In genomic region chr5:137756106-137756505, GRCm38 (mm10) we compare ENCODE assay signal across 20 mouse cellular contexts. TPM values are rescaled to one million over a fixed set of nuclear protein-coding genes. Genes with fewer than 3 reads are reported as not detected.
DNase-seq lines count a peak whose midpoint lies in the region; ATAC-seq and TF ChIP-seq lines count a peak whose summit lies in the region.
"Had no signal": no experiment of that assay in that cellular context is flagged by ENCODE, and none has a peak within 500 bp of the region (broad histone marks: within the 10 kb centered on the region; RNA-seq: fewer than 3 reads in every experiment).

No protein-coding gene starts in this region.

- peaks cover 61% of the 10 kb centered on the region for H3K36me3 ChIP-seq in forebrain, embryonic 13.5 days (ENCODE audit: poor library complexity, severe bottlenecking)
- peaks cover 21% of the 10 kb centered on the region for H3K36me3 ChIP-seq in forebrain, postnatal 0 days (ENCODE audit: insufficient read depth)
- peaks cover 81% of the 10 kb centered on the region for H3K36me3 ChIP-seq in heart, embryonic 13.5 days
- H3K36me3 ChIP-seq in midbrain, postnatal 0 days (ENCODE audit: insufficient read depth, low read length) = peaks cover 10% of the 10 kb centered on the region
- peaks cover 10% of the 10 kb centered on the region for H3K36me3 ChIP-seq in midbrain, embryonic 11.5 days (ENCODE audit: control insufficient read depth, insufficient read depth, low read length)

- H3K4me3 ChIP-seq in forebrain, embryonic 13.5 days = no peak overlapping the region
- no peak overlapping the region for H3K4me3 ChIP-seq in forebrain, postnatal 0 days (ENCODE audit: low read depth, low read length)
- no peak overlapping the region for H3K4me3 ChIP-seq in heart, embryonic 13.5 days
- no peak overlapping the region for H3K4me3 ChIP-seq in layer of hippocampus, adult 2 months
- no peak overlapping the region for H3K4me3 ChIP-seq in midbrain, postnatal 0 days (ENCODE audit: low read depth, low read length)
- H3K4me3 ChIP-seq in midbrain, embryonic 11.5 days (ENCODE audit: low read depth, low read length) = no peak overlapping the region
- H3K4me3 ChIP-seq: embryonic facial prominence, embryonic 10.5 days; hindbrain, embryonic 12.5 days; liver, embryonic 15.5 days; midbrain, embryonic 12.5 days had no signal

- no peak for TF ChIP-seq CTCF in forebrain, postnatal 0 days (IDR thresholded peaks at IDR 0.05; ENCODE audit: low read depth)
- no peak for TF ChIP-seq CTCF in layer of hippocampus, adult 2 months (conservative IDR thresholded peaks at IDR 0.05)
- no peak for TF ChIP-seq CTCF in midbrain, postnatal 0 days (IDR thresholded peaks at IDR 0.05)

- peak overlapping the region; percentile 62 for H3K27ac ChIP-seq in forebrain, embryonic 13.5 days
- H3K27ac ChIP-seq in forebrain, postnatal 0 days (ENCODE audit: low read depth, low read length) = no peak overlapping the region
- H3K27ac ChIP-seq in heart, embryonic 13.5 days (replicated peaks) = peak overlapping the region; percentile 64; the same call in 1 of the 2 replicates
- peak overlapping the region; percentile 51; the same call in 1 of the 2 replicates for H3K27ac ChIP-seq in layer of hippocampus, adult 2 months
- no peak overlapping the region for H3K27ac ChIP-seq in midbrain, postnatal 0 days (ENCODE audit: low read depth, low read length)
- no peak overlapping the region for H3K27ac ChIP-seq in midbrain, embryonic 11.5 days (ENCODE audit: low read depth, low read length)
- H3K27ac ChIP-seq: embryonic facial prominence, embryonic 10.5 days; hindbrain, embryonic 12.5 days; midbrain, embryonic 12.5 days had no signal

- no peak overlapping the region for H3K4me2 ChIP-seq in forebrain, embryonic 13.5 days
- H3K4me2 ChIP-seq in forebrain, postnatal 0 days (ENCODE audit: low read depth) = no peak overlapping the region
- no peak overlapping the region for H3K4me2 ChIP-seq in heart, embryonic 13.5 days
- no peak overlapping the region for H3K4me2 ChIP-seq in midbrain, postnatal 0 days (ENCODE audit: low read depth, low read length, poor library complexity, severe bottlenecking)
- H3K4me2 ChIP-seq in midbrain, embryonic 11.5 days = no peak overlapping the region
- H3K4me2 ChIP-seq: hindbrain, embryonic 12.5 days; liver, embryonic 15.5 days; midbrain, embryonic 12.5 days had no signal

- 63% methylated on average over 3 of the region's 3 CpGs for WGBS in forebrain, embryonic 13.5 days
- 31% methylated on average over 3 of the region's 3 CpGs for WGBS in forebrain, postnatal 0 days
- 53% methylated on average over 3 of the region's 3 CpGs for WGBS in heart, embryonic 13.5 days
- 74% methylated on average over 3 of the region's 3 CpGs for WGBS in midbrain, postnatal 0 days
- WGBS in midbrain, embryonic 11.5 days = 75% methylated on average over 3 of the region's 3 CpGs

- H3K27me3 ChIP-seq in forebrain, embryonic 13.5 days = no peaks in the 10 kb centered on the region
- H3K27me3 ChIP-seq in forebrain, postnatal 0 days (ENCODE audit: insufficient read depth, low read length) = no peaks in the 10 kb centered on the region
- H3K27me3 ChIP-seq in heart, embryonic 13.5 days (replicated peaks) = no peaks in the 10 kb centered on the region
- H3K27me3 ChIP-seq in midbrain, postnatal 0 days (ENCODE audit: insufficient read depth, low read length) = no peaks in the 10 kb centered on the region
- no peaks in the 10 kb centered on the region for H3K27me3 ChIP-seq in midbrain, embryonic 11.5 days (ENCODE audit: control insufficient read depth, insufficient read depth, low read length)
- H3K27me3 ChIP-seq: hindbrain, embryonic 12.5 days; liver, embryonic 15.5 days; midbrain, embryonic 12.5 days had no signal

- no peaks in the 10 kb centered on the region for H3K9me3 ChIP-seq in forebrain, embryonic 13.5 days (replicated peaks)
- no peaks in the 10 kb centered on the region for H3K9me3 ChIP-seq in forebrain, postnatal 0 days (ENCODE audit: low read length)
- H3K9me3 ChIP-seq in heart, embryonic 13.5 days = no peaks in the 10 kb centered on the region
- H3K9me3 ChIP-seq in midbrain, postnatal 0 days (ENCODE audit: low read length) = no peaks in the 10 kb centered on the region
- no peaks in the 10 kb centered on the region for H3K9me3 ChIP-seq in midbrain, embryonic 11.5 days (ENCODE audit: control insufficient read depth, low read length)
- H3K9me3 ChIP-seq: embryonic facial prominence, embryonic 10.5 days; hindbrain, embryonic 12.5 days; liver, embryonic 15.5 days; midbrain, embryonic 12.5 days had no signal

- ATAC-seq in forebrain, embryonic 13.5 days = no peak
- ATAC-seq in forebrain, postnatal 0 days = no peak
- ATAC-seq in heart, embryonic 13.5 days (ENCODE audit: extremely low read depth, insufficient number of reproducible peaks, low FRiP score, low TSS enrichment) = no peak
- no peak for ATAC-seq in midbrain, postnatal 0 days (ENCODE audit: low FRiP score)
- no peak for ATAC-seq in midbrain, embryonic 11.5 days (ENCODE audit: low FRiP score)
- ATAC-seq: intestine, embryonic 16.5 days had no signal

- no peak overlapping the region for H3K9ac ChIP-seq in forebrain, embryonic 13.5 days
- no peak overlapping the region for H3K9ac ChIP-seq in forebrain, postnatal 0 days
- H3K9ac ChIP-seq in heart, embryonic 13.5 days = no peak overlapping the region
- 0 out of 2 replicates have a peak overlapping the region, but pooled peaks have one; percentile 19 for H3K9ac ChIP-seq in midbrain, postnatal 0 days (replicated peaks; ENCODE audit: low read length, poor library complexity, severe bottlenecking)
- H3K9ac ChIP-seq in midbrain, embryonic 11.5 days (ENCODE audit: low read length) = no peak overlapping the region
- H3K9ac ChIP-seq: liver, embryonic 15.5 days; midbrain, embryonic 12.5 days had no signal

- peaks cover 53% of the 10 kb centered on the region for H3K4me1 ChIP-seq in forebrain, embryonic 13.5 days
- H3K4me1 ChIP-seq in forebrain, postnatal 0 days (ENCODE audit: insufficient read depth) = 0 out of 2 replicates have a peak, but pooled peaks cover 3% of the 10 kb centered on the region
- H3K4me1 ChIP-seq in heart, embryonic 13.5 days = peaks cover 65% of the 10 kb centered on the region
- H3K4me1 ChIP-seq in midbrain, postnatal 0 days (ENCODE audit: insufficient read depth, low read length) = no peaks in the 10 kb centered on the region
- no peaks in the 10 kb centered on the region for H3K4me1 ChIP-seq in midbrain, embryonic 11.5 days (ENCODE audit: control insufficient read depth, insufficient read depth, low read length)

- DNase-seq in forebrain, postnatal 0 days = no peak
- DNase-seq in heart, adult 8-10 months (ENCODE audit: low spot score) = no peak
- no peak for DNase-seq in layer of hippocampus, adult 2 months (ENCODE audit: low spot score in 2 of 2)
- no peak for DNase-seq in layer of hippocampus, postnatal 14 days (ENCODE audit: low spot score in 2 of 2)
- DNase-seq in midbrain, postnatal 0 days (ENCODE audit: low spot score) = no peak
- no peak for DNase-seq in midbrain, embryonic 11.5 days (ENCODE audit: low spot score, missing footprints)
- DNase-seq: adrenal gland, postnatal 10 days; B cell, adult 2 months; cerebellum, postnatal 36 days; gastrocnemius, postnatal 36 days; left cerebral cortex, postnatal 4 days; right cerebral cortex, adult 18-20 months; thymus, postnatal 36 days had no signal

RNA-seq across cellular contexts. Expression of gene Tsc22d4, which starts 10.6 kb away (rescaled TPM):
- 64.3 and 71.0 TPM in 2 replicates for polyA plus RNA-seq in forebrain, embryonic 13.5 days (2015; fragmentation: Nextera tagmentation; extraction: Ambion mirVana)
- 120 and 135 TPM in 2 replicates for total RNA-seq in forebrain, postnatal 0 days (2014; rRNA removed)
- polyA plus RNA-seq in forebrain, postnatal 0 days (2015; fragmentation: Nextera tagmentation; extraction: Ambion mirVana) = 112 and 134 TPM in 2 replicates
- polyA plus RNA-seq in heart, embryonic 13.5 days (2015; fragmentation: Nextera tagmentation; extraction: Ambion mirVana) = 128 and 131 TPM in 2 replicates
- total RNA-seq in heart, adult 8-10 months (2022) = 100 to 1,000 TPM; 237 to 281 (median 242) TPM
- total RNA-seq in layer of hippocampus, adult 2 months (2021) = 100 to 1,000 TPM; 160 to 174 TPM
- 100 to 1,000 TPM; 213 to 225 TPM for total RNA-seq in layer of hippocampus, postnatal 14 days (2021)
- 188 and 320 TPM in 2 replicates for total RNA-seq in midbrain, postnatal 0 days (2014; rRNA removed)
- 157 and 179 TPM in 2 replicates for polyA plus RNA-seq in midbrain, postnatal 0 days (2015; fragmentation: Nextera tagmentation; extraction: Ambion mirVana)
- 47.0 and 62.9 TPM in 2 replicates for polyA plus RNA-seq in midbrain, embryonic 11.5 days (2014; fragmentation: Nextera tagmentation; extraction: Ambion mirVana)

RNA-seq across cellular contexts. Expression of gene Nyap1, which starts 14.7 kb away (rescaled TPM):
- 25.0 and 26.5 TPM in 2 replicates for polyA plus RNA-seq in forebrain, embryonic 13.5 days (2015; fragmentation: Nextera tagmentation; extraction: Ambion mirVana)
- total RNA-seq in forebrain, postnatal 0 days (2014; rRNA removed) = 251 and 252 TPM in 2 replicates
- polyA plus RNA-seq in forebrain, postnatal 0 days (2015; fragmentation: Nextera tagmentation; extraction: Ambion mirVana) = 42.0 and 48.9 TPM in 2 replicates
- 1.3 and 1.5 TPM in 2 replicates for polyA plus RNA-seq in heart, embryonic 13.5 days (2015; fragmentation: Nextera tagmentation; extraction: Ambion mirVana)
- under 1 TPM; 0.35 to 0.89 (median 0.81) TPM for total RNA-seq in heart, adult 8-10 months (2022)
- total RNA-seq in layer of hippocampus, adult 2 months (2021) = 10 to 100 TPM; 70.4 to 72.5 TPM
- 10 to 100 TPM; 73.9 to 75.0 TPM for total RNA-seq in layer of hippocampus, postnatal 14 days (2021)
- total RNA-seq in midbrain, postnatal 0 days (2014; rRNA removed) = 230 and 261 TPM in 2 replicates
- 47.0 and 50.1 TPM in 2 replicates for polyA plus RNA-seq in midbrain, postnatal 0 days (2015; fragmentation: Nextera tagmentation; extraction: Ambion mirVana)
- polyA plus RNA-seq in midbrain, embryonic 11.5 days (2014; fragmentation: Nextera tagmentation; extraction: Ambion mirVana) = 4.8 TPM in 2 replicates

RNA-seq across cellular contexts. Expression of gene Ppp1r35, which starts 22.5 kb away (rescaled TPM):
- 38.3 and 45.0 TPM in 2 replicates for polyA plus RNA-seq in forebrain, embryonic 13.5 days (2015; fragmentation: Nextera tagmentation; extraction: Ambion mirVana)
- 28.8 and 47.4 TPM in 2 replicates for total RNA-seq in forebrain, postnatal 0 days (2014; rRNA removed)
- 39.1 and 41.8 TPM in 2 replicates for polyA plus RNA-seq in forebrain, postnatal 0 days (2015; fragmentation: Nextera tagmentation; extraction: Ambion mirVana)
- polyA plus RNA-seq in heart, embryonic 13.5 days (2015; fragmentation: Nextera tagmentation; extraction: Ambion mirVana) = 18.3 and 22.3 TPM in 2 replicates
- 10 to 100 TPM in 1 of 4 experiments, 1 to 10 TPM in 3; 7.9 to 12.7 (median 8.6) TPM for total RNA-seq in heart, adult 8-10 months (2022)
- total RNA-seq in layer of hippocampus, adult 2 months (2021) = 10 to 100 TPM; 19.8 to 25.4 TPM
- total RNA-seq in layer of hippocampus, postnatal 14 days (2021) = 10 to 100 TPM; 24.2 to 27.3 TPM
- 32.5 and 42.1 TPM in 2 replicates for total RNA-seq in midbrain, postnatal 0 days (2014; rRNA removed)
- polyA plus RNA-seq in midbrain, postnatal 0 days (2015; fragmentation: Nextera tagmentation; extraction: Ambion mirVana) = 38.8 and 47.8 TPM in 2 replicates
- 73.3 and 83.1 TPM in 2 replicates for polyA plus RNA-seq in midbrain, embryonic 11.5 days (2014; fragmentation: Nextera tagmentation; extraction: Ambion mirVana)

RNA-seq across cellular contexts. Expression of gene Mepce, which starts 31.3 kb away (rescaled TPM):
- 10.3 and 12.3 TPM in 2 replicates for polyA plus RNA-seq in forebrain, embryonic 13.5 days (2015; fragmentation: Nextera tagmentation; extraction: Ambion mirVana)
- total RNA-seq in forebrain, postnatal 0 days (2014; rRNA removed) = 33.3 and 47.7 TPM in 2 replicates
- 18.3 and 21.1 TPM in 2 replicates for polyA plus RNA-seq in forebrain, postnatal 0 days (2015; fragmentation: Nextera tagmentation; extraction: Ambion mirVana)
- 6.2 and 8.5 TPM in 2 replicates for polyA plus RNA-seq in heart, embryonic 13.5 days (2015; fragmentation: Nextera tagmentation; extraction: Ambion mirVana)
- total RNA-seq in heart, adult 8-10 months (2022) = 10 to 100 TPM; 28.9 to 34.2 (median 31.4) TPM
- 10 to 100 TPM; 43.6 to 49.2 TPM for total RNA-seq in layer of hippocampus, adult 2 months (2021)
- total RNA-seq in layer of hippocampus, postnatal 14 days (2021) = 10 to 100 TPM; 33.4 to 42.0 TPM
- 40.8 and 46.0 TPM in 2 replicates for total RNA-seq in midbrain, postnatal 0 days (2014; rRNA removed)
- polyA plus RNA-seq in midbrain, postnatal 0 days (2015; fragmentation: Nextera tagmentation; extraction: Ambion mirVana) = 16.1 and 17.6 TPM in 2 replicates
- polyA plus RNA-seq in midbrain, embryonic 11.5 days (2014; fragmentation: Nextera tagmentation; extraction: Ambion mirVana) = 11.4 and 11.5 TPM in 2 replicates

RNA-seq across cellular contexts. Expression of gene Zcwpw1, which starts 31.5 kb away (rescaled TPM):
- polyA plus RNA-seq in forebrain, embryonic 13.5 days (2015; fragmentation: Nextera tagmentation; extraction: Ambion mirVana) = 12.7 and 15.4 TPM in 2 replicates
- 3.5 and 7.7 TPM in 2 replicates for total RNA-seq in forebrain, postnatal 0 days (2014; rRNA removed)
- polyA plus RNA-seq in forebrain, postnatal 0 days (2015; fragmentation: Nextera tagmentation; extraction: Ambion mirVana) = 3.1 and 4.8 TPM in 2 replicates
- polyA plus RNA-seq in heart, embryonic 13.5 days (2015; fragmentation: Nextera tagmentation; extraction: Ambion mirVana) = 7.6 and 7.7 TPM in 2 replicates
- total RNA-seq in heart, adult 8-10 months (2022) = under 1 TPM; 0.31 to 0.57 (median 0.54) TPM
- total RNA-seq in layer of hippocampus, adult 2 months (2021) = 1 to 10 TPM; 5.7 to 8.1 TPM
- 1 to 10 TPM; 5.0 to 5.7 TPM for total RNA-seq in layer of hippocampus, postnatal 14 days (2021)
- 5.8 and 7.7 TPM in 2 replicates for total RNA-seq in midbrain, postnatal 0 days (2014; rRNA removed)
- 9.0 and 9.4 TPM in 2 replicates for polyA plus RNA-seq in midbrain, postnatal 0 days (2015; fragmentation: Nextera tagmentation; extraction: Ambion mirVana)
- polyA plus RNA-seq in midbrain, embryonic 11.5 days (2014; fragmentation: Nextera tagmentation; extraction: Ambion mirVana) = 11.4 and 14.8 TPM in 2 replicates

Comparison
In these comparisons a context has a peak if more than half of its experiments do, and no peak if none do; other contexts are left out.
1. H3K27ac ChIP-seq: peak in forebrain, embryonic 13.5 days (single experiment), heart, embryonic 13.5 days (single experiment) and layer of hippocampus, adult 2 months (single experiment); none in forebrain, postnatal 0 days (single experiment), midbrain, postnatal 0 days (single experiment) and midbrain, embryonic 11.5 days (single experiment).
2. RNA of gene Nyap1, which starts 14.7 kb away (total RNA-seq): 230 to 261 TPM in midbrain, postnatal 0 days, 251 to 252 TPM in forebrain, postnatal 0 days, 73.9 to 75.0 TPM in layer of hippocampus, postnatal 14 days and 70.4 to 72.5 TPM in layer of hippocampus, adult 2 months; 0.35 to 0.89 TPM in heart, adult 8-10 months; every median in the first group is over 10 times any median in the second.